Mouse (Mus musculus): ENCODE measurements at regions not wholly inside any gene's neighbourhood (a gene's known extent, or its start where the extent isn't known, plus 50 kb on each side); places are given as distances from the start of the nearest gene placed in this dataset.

- no peak overlapping the region for H3K4me2 ChIP-seq (replicated peaks; ENCODE audit: low read depth, low read length)
These were observed 256.3 kb upstream of the Mme start for GRCm38 (mm10) chr3:62985033-62985432.

GRCm38 (mm10) chr3:62976906-62977305, 264.4 kb upstream of the Mme start:
- Histone ChIP-seq H3K9me3 (ENCODE audit: control insufficient read depth, low read depth, low read length) (no peaks in the 10 kb centered on the region), H3K4me3 (ENCODE audit: low read depth, low read length) (no peak overlapping the region), H3K9ac (replicated peaks; ENCODE audit: low read depth, low read length) (no peak overlapping the region), H3K4me1 (ENCODE audit: control insufficient read depth, insufficient read depth, low read length) (no peaks in the 10 kb centered on the region), H3K27ac (ENCODE audit: low read length) (no peak overlapping the region), H3K36me3 (ENCODE audit: control insufficient read depth, insufficient read depth, low read length) (no peaks in the 10 kb centered on the region), H3K27me3 (ENCODE audit: control insufficient read depth, insufficient read depth, low read length) (no peaks in the 10 kb centered on the region), H3K4me2 (replicated peaks; ENCODE audit: low read depth, low read length) (no peak overlapping the region)
- no peak for ATAC-seq (ENCODE audit: insufficient number of reproducible peaks, insufficient read depth, low FRiP score, low read depth)
- 98% methylated on average over 1 of the region's 1 CpGs for WGBS

More at GRCm38 (mm10) chr3:62985033-62985432, 256.3 kb upstream of the Mme start:
- ATAC-seq (ENCODE audit: insufficient number of reproducible peaks, insufficient read depth, low FRiP score, low read depth): no peak
- no peaks in the 10 kb centered on the region for H3K9me3 ChIP-seq (ENCODE audit: control insufficient read depth, low read depth, low read length)
- H3K4me3 ChIP-seq (ENCODE audit: low read depth, low read length): no peak overlapping the region
- H3K36me3 ChIP-seq (ENCODE audit: control insufficient read depth, insufficient read depth, low read length): no peaks in the 10 kb centered on the region
- no peak overlapping the region for H3K27ac ChIP-seq (ENCODE audit: low read length)
- no peaks in the 10 kb centered on the region for H3K27me3 ChIP-seq (ENCODE audit: control insufficient read depth, insufficient read depth, low read length)
- WGBS: 34% methylated on average over 4 of the region's 4 CpGs
- H3K9ac ChIP-seq (replicated peaks; ENCODE audit: low read depth, low read length): no peak overlapping the region
- 0 out of 2 replicates have a peak, but pooled peaks cover 2% of the 10 kb centered on the region for H3K4me1 ChIP-seq (ENCODE audit: control insufficient read depth, insufficient read depth, low read length)

- Histone ChIP-seq H3K9me3 (ENCODE audit: control insufficient read depth, low read depth, low read length) (no peaks in the 10 kb centered on the region), H3K27me3 (ENCODE audit: control insufficient read depth, insufficient read depth, low read length) (no peaks in the 10 kb centered on the region), H3K27ac (ENCODE audit: low read length) (no peak overlapping the region), H3K4me3 (ENCODE audit: low read depth, low read length) (no peak overlapping the region), H3K4me2 (replicated peaks; ENCODE audit: low read depth, low read length) (no peak overlapping the region), H3K36me3 (ENCODE audit: control insufficient read depth, insufficient read depth, low read length) (no peaks in the 10 kb centered on the region), H3K4me1 (ENCODE audit: control insufficient read depth, insufficient read depth, low read length) (no peaks in the 10 kb centered on the region), H3K9ac (replicated peaks; ENCODE audit: low read depth, low read length) (no peak overlapping the region)
- WGBS: 42% methylated on average over 1 of the region's 1 CpGs
- no peak for ATAC-seq (ENCODE audit: insufficient number of reproducible peaks, insufficient read depth, low FRiP score, low read depth)
These were observed 278.1 kb upstream of the Mme start for GRCm38 (mm10) chr3:62963244-62963643.

- no peaks in the 10 kb centered on the region for H3K9me3 ChIP-seq (ENCODE audit: control insufficient read depth, low read depth, low read length)
- no peak overlapping the region for H3K4me2 ChIP-seq (replicated peaks; ENCODE audit: low read depth, low read length)
- H3K36me3 ChIP-seq (ENCODE audit: control insufficient read depth, insufficient read depth, low read length): no peaks in the 10 kb centered on the region
- H3K4me1 ChIP-seq (ENCODE audit: control insufficient read depth, insufficient read depth, low read length): no peaks in the 10 kb centered on the region
- 26% methylated on average over 4 of the region's 4 CpGs for WGBS
- H3K9ac ChIP-seq (replicated peaks; ENCODE audit: low read depth, low read length): no peak overlapping the region
- H3K4me3 ChIP-seq (ENCODE audit: low read depth, low read length): no peak overlapping the region
- no peak for ATAC-seq (ENCODE audit: insufficient number of reproducible peaks, insufficient read depth, low FRiP score, low read depth)
- no peaks in the 10 kb centered on the region for H3K27me3 ChIP-seq (ENCODE audit: control insufficient read depth, insufficient read depth, low read length)
- no peak overlapping the region for H3K27ac ChIP-seq (ENCODE audit: low read length)
These were observed 278.7 kb upstream of the Mme start for GRCm38 (mm10) chr3:62962608-62963007.

- Histone ChIP-seq H3K36me3 (ENCODE audit: control insufficient read depth, insufficient read depth, low read length) (no peaks in the 10 kb centered on the region), H3K4me3 (ENCODE audit: low read depth, low read length) (no peak overlapping the region), H3K9ac (replicated peaks; ENCODE audit: low read depth, low read length) (no peak overlapping the region), H3K27ac (ENCODE audit: low read length) (no peak overlapping the region), H3K4me2 (replicated peaks; ENCODE audit: low read depth, low read length) (no peak overlapping the region), H3K9me3 (ENCODE audit: control insufficient read depth, low read depth, low read length) (no peaks in the 10 kb centered on the region), H3K4me1 (ENCODE audit: control insufficient read depth, insufficient read depth, low read length) (no peaks in the 10 kb centered on the region), H3K27me3 (ENCODE audit: control insufficient read depth, insufficient read depth, low read length) (no peaks in the 10 kb centered on the region)
- no peak for ATAC-seq (ENCODE audit: insufficient number of reproducible peaks, insufficient read depth, low FRiP score, low read depth)
These were observed 296.0 kb upstream of the Mme start for GRCm38 (mm10) chr3:62945356-62945755.

GRCm38 (mm10) chr3:62938601-62939000, 302.7 kb upstream of the Mme start:
- Histone ChIP-seq H3K27ac (ENCODE audit: low read length) (no peak overlapping the region), H3K36me3 (ENCODE audit: control insufficient read depth, insufficient read depth, low read length) (no peaks in the 10 kb centered on the region), H3K4me1 (ENCODE audit: control insufficient read depth, insufficient read depth, low read length) (no peaks in the 10 kb centered on the region), H3K4me3 (ENCODE audit: low read depth, low read length) (no peak overlapping the region), H3K9me3 (ENCODE audit: control insufficient read depth, low read depth, low read length) (no peaks in the 10 kb centered on the region), H3K27me3 (ENCODE audit: control insufficient read depth, insufficient read depth, low read length) (no peaks in the 10 kb centered on the region), H3K9ac (replicated peaks; ENCODE audit: low read depth, low read length) (no peak overlapping the region), H3K4me2 (replicated peaks; ENCODE audit: low read depth, low read length) (no peak overlapping the region)
- no peak for ATAC-seq (ENCODE audit: insufficient number of reproducible peaks, insufficient read depth, low FRiP score, low read depth)
- WGBS: 82% methylated on average over 1 of the region's 1 CpGs

GRCm38 (mm10) chr3:62924441-62924840, 316.9 kb upstream of the Mme start:
- no peak overlapping the region for H3K4me3 ChIP-seq (ENCODE audit: low read depth, low read length)
- 2% methylated on average over 1 of the region's 1 CpGs for WGBS
- H3K27me3 ChIP-seq (ENCODE audit: control insufficient read depth, insufficient read depth, low read length): no peaks in the 10 kb centered on the region
- H3K4me2 ChIP-seq (replicated peaks; ENCODE audit: low read depth, low read length): no peak overlapping the region
- no peak overlapping the region for H3K27ac ChIP-seq (ENCODE audit: low read length)
- H3K36me3 ChIP-seq (ENCODE audit: control insufficient read depth, insufficient read depth, low read length): no peaks in the 10 kb centered on the region
- H3K9ac ChIP-seq (replicated peaks; ENCODE audit: low read depth, low read length): no peak overlapping the region
- H3K9me3 ChIP-seq (ENCODE audit: control insufficient read depth, low read depth, low read length): no peaks in the 10 kb centered on the region
- H3K4me1 ChIP-seq (ENCODE audit: control insufficient read depth, insufficient read depth, low read length): no peaks in the 10 kb centered on the region
- no peak for ATAC-seq (ENCODE audit: insufficient number of reproducible peaks, insufficient read depth, low FRiP score, low read depth)

GRCm38 (mm10) chr3:62916899-62917298, 312.0 kb upstream of the Gpr149 start:
- Histone ChIP-seq H3K9ac (replicated peaks; ENCODE audit: low read depth, low read length) (no peak overlapping the region), H3K9me3 (ENCODE audit: control insufficient read depth, low read depth, low read length) (no peaks in the 10 kb centered on the region), H3K4me3 (ENCODE audit: low read depth, low read length) (no peak overlapping the region), H3K27ac (ENCODE audit: low read length) (no peak overlapping the region), H3K27me3 (ENCODE audit: control insufficient read depth, insufficient read depth, low read length) (no peaks in the 10 kb centered on the region), H3K36me3 (ENCODE audit: control insufficient read depth, insufficient read depth, low read length) (no peaks in the 10 kb centered on the region), H3K4me2 (replicated peaks; ENCODE audit: low read depth, low read length) (no peak overlapping the region), H3K4me1 (ENCODE audit: control insufficient read depth, insufficient read depth, low read length) (no peaks in the 10 kb centered on the region)
- ATAC-seq (ENCODE audit: insufficient number of reproducible peaks, insufficient read depth, low FRiP score, low read depth): no peak
- 21% methylated on average over 1 of the region's 1 CpGs for WGBS

- Histone ChIP-seq H3K9me3 (ENCODE audit: control insufficient read depth, low read depth, low read length) (no peaks in the 10 kb centered on the region), H3K27ac (ENCODE audit: low read length) (no peak overlapping the region), H3K4me2 (replicated peaks; ENCODE audit: low read depth, low read length) (no peak overlapping the region), H3K36me3 (ENCODE audit: control insufficient read depth, insufficient read depth, low read length) (no peaks in the 10 kb centered on the region), H3K4me3 (ENCODE audit: low read depth, low read length) (no peak overlapping the region), H3K4me1 (ENCODE audit: control insufficient read depth, insufficient read depth, low read length) (no peaks in the 10 kb centered on the region), H3K9ac (replicated peaks; ENCODE audit: low read depth, low read length) (no peak overlapping the region), H3K27me3 (ENCODE audit: control insufficient read depth, insufficient read depth, low read length) (no peaks in the 10 kb centered on the region)
- no peak for ATAC-seq (ENCODE audit: insufficient number of reproducible peaks, insufficient read depth, low FRiP score, low read depth)
These were observed 280.2 kb upstream of the Gpr149 start for GRCm38 (mm10) chr3:62885104-62885503.

Data from stomach, embryonic 14.5 days (tissue).